Mouse (Mus musculus): Measurements from ENCODE around the gene Ap3b1.

Gene Ap3b1

DNA sequence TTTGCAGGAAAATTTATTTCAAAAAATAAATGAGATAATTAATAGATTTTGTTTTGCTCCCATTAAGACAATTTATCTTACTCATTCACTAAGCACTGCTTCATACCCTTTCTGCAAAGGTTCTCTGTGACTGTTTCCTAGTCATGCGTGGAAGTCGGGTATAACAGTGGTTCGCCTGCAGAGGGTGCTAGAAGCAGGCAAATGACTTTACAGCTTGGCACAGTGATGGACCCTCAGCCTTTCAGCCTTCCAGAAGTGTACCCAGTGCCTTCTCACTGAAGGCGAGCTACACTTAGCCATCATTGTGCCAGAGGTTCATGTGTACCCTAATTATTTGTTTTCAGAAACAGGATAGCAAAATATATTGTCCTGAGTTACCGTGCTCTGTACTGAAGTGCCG, 92.5 kb downstream of the Ap3b1 start:
- peak; percentile 71 for DNase-seq (ENCODE audit: low read depth, low spot score)

DNA sequence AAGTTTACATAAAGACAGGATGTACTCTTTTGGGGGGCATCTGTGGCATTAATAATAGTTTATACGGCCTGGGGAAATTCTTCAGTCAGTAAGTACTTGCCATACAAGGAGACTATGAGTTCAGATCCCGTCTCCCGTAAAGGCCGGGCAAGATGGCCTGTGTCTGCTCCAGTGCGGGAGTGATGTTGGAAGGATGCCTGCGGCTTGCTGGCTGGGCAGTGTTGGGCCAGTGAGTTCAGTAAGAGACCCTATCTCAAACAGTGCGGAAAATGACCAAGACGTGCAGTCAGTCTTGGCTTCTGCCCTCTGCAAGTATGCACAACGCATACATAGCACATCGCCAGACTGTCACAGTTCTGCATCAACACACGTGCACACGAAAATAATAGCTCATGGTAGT, 95.4 kb downstream of the Ap3b1 start:
- no peak for DNase-seq (ENCODE audit: low read depth, low spot score)

DNA sequence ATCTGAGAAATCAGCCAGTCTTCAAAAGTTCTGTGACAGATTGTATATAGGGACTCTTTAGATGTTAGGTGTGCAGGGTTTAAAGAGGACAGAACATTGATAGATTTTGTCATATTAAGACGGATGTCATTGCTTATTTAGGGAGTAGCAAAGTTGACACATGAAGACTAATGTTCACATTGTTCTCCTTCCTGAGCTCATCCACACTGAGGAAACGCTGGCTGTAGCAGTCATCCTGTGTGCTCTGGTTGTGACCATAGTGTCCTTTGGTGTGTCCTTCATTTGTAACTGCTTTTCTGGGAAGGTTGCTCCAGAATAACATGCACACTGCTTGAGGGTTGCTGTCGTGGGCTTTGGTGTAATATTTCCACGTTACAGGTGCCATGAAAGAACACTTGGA, 100.4 kb downstream of the Ap3b1 start:
- DNase-seq (ENCODE audit: low read depth, low spot score) = no peak

DNA sequence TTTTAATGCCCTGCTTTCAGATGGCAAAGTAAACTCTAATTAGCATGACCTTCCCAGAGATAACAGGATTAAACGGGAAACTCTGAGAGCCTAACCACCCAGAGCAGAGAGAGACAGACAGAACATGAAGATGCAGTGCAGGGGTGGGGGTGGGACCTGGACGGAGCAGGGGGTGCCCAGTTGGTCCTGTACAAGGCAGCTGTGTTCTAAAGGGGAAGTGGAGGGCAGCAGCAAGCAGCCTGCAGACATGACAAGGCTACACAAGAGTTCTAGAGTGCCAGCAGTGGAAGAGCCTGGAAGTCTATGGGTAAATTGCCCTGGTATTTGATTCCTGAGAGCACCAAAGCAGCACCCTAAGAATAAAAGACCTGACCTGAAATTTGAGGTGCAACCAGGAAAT, 105.5 kb downstream of the Ap3b1 start:
- DNase-seq (ENCODE audit: low read depth, low spot score) = no peak

DNA sequence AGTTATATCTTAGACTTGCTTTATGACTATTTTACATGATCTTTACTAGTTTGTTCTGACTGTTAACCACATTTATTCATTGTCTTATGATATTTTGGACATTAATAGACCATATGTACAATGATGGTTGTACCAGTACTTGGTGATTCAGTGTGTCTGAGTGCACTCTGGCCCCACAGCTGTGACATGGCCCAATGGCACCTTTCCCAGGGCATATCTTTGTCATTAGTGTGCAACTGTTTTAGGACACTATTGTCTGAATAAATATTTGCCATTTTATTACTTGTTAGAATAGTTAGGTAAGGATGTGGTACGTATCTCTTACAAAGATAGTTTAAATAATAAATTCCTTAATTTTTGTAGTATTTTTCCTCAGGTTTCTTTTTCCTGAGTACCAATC, 109.8 kb downstream of the Ap3b1 start:
- no peak for DNase-seq (ENCODE audit: low read depth, low spot score)

DNA sequence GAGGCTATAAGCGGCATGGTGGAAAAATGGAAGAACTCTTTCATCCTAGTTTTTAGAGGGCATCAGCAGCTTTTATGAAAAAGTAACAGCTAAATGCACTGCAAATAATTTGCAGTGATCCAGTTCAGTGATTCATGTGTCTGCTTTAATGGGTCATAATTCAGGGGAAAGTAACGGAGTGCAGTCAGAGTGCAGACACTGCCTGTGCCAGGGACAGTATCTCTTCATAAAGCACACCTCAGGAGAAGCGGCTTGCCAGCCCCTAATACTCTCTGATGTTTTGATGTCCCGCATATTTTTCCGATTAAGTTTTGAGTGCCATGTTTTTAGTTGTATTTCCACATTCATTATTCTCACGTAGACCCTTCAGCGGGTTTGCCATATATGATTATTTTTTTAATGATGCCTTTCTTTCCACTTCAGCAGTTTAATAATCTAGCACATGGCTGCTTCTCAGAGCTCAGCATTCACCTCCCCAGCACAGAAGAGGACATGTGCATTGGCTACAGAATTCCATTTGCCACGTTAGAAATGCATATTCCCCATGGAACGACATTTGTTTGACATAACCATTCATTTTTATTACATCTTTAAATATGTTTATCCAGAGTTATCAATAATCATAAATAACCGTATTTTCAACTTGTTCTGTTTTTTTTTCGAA, 112.4 kb downstream of the Ap3b1 start:
- no peak for DNase-seq (ENCODE audit: low read depth, low spot score)

DNA sequence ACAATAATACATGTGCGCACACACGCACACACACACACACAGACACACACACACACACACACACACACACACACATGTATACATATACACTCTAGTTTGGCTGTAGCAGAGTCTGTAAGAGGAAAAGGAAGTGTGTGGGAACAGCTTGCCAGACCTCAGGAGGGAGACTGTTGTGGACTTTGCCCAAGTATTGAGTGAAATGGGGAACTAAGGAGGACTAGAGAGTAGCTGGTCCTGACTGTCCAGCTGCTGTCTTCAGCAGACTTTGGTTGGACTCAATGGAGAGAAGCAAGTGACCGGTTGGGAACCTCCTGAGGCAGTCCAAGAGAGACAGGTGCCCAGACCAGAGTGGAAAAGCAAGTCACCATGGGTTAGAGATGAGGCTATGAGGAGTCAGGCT, 117.4 kb downstream of the Ap3b1 start:
- no peak for DNase-seq (ENCODE audit: low read depth, low spot score)

DNA sequence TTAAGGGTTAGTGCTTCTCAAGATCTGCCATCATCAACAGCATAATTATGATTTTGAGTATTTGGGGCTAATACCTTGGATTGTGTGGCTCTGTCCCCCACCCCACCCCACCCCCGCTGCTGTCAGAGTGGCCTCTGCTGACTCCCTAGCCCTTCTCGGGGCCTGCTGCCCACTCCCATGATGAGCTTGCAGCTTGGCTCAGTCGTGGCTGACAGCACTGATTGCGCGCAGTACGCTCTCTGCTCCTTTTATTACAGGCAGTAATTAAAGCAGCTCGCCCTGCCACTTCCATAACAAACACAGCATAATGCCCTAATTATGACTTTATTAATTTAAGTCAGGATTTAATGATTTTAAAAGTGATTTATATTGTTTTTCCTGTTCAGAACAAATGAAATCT, 121.5 kb downstream of the Ap3b1 start:
- DNase-seq (ENCODE audit: low read depth, low spot score) = no peak

DNA sequence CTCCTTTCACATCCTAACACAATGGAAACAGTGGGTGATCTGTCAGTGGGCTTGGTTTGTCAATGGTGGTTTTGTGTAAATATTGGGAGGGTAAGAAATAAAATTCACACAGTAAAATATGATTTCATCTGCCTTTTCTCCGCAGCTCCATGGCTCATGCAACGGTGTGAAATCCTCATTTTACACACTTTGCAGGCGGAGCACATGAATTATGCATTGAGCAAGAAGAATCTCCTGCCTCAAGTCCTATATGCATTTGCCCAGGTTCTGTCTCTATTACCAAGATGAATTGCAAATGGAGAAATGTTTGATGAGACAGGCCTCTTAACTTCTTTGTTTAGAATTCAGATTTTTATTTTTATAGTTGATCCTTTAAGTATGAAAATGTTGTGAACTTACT, 131.9 kb downstream of the Ap3b1 start:
- peak; percentile 43 for DNase-seq (ENCODE audit: low read depth, low spot score)

DNA sequence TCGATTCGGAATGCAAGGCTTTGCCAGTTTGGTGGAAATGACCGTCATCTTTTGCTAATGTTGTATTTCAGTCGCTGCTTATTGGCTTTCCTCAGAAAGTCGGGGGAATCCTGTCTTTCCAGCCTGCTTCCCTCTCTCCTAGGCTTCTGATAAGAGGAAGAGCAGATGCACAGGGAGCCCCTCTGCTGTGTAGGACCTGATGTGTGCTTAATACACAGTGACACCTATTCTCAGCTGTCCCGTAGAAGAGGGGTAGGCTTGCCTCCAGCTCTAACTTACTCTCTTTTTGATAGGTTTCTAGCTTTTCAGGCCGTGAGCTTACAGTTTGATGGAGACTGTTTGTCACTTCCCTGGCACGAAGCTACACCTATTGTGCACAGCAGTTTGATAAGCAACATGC, 132.4 kb downstream of the Ap3b1 start:
- no peak for DNase-seq (ENCODE audit: low read depth, low spot score)

DNA sequence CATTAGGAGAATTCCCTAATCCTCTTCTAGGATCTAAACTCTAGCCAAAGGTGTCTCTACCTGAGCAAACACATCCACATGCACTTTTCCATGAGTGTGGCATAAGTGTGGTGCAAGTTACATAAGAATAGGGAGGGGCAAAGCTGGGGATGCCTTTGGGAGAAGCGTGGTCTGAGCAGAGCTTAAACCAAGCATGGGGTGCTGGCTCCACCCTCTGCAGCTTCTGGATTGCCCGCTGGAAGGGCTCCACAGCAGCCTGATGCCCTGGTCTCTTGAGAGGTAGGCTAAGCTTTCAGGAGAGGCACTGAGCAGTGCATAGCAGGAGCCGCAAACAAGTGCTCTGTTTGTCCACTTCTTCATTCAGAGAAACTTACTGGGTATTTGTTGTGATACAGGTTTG, 138.8 kb downstream of the Ap3b1 start:
- no peak for DNase-seq (ENCODE audit: low read depth, low spot score)

DNA sequence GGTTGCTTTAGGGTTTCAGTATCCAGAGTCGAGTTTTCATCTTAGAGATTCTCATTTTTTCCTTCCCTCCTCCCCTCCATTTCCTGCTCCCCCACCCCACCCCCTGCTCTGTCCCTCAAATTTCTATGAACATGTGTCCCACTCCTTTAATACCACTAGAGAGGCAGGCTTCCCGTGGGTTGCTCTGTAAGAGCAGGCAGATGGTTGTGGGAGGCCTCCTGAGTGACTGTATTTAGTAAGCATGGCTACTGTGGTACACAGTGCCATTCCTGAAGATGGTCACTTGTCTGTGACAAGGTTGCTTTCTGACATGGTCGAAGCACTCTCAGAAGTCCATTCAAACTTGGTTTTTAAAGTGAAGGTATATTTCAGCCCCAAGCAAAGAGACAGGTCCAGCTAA, 147.7 kb downstream of the Ap3b1 start:
- DNase-seq (ENCODE audit: low read depth, low spot score) = peak; percentile 81

DNA sequence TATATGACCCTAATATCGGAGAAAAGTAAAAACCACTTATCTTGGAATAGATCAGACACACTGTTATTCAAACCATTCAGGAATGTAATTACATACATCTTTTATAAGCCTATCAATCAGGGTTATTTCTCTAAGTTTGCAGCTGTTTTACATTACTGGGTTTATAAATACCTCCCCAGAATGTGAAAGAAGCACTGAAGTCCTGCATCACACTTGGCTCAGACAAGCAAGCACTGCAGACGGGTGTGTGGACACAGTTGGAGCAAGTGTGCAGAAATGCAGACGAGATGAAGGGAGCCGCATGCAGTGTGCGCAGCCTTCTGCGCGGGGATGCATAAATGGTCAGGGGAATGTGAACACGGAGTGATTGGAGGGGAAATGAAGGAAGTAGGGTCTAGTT, 149.6 kb downstream of the Ap3b1 start:
- DNase-seq (ENCODE audit: low read depth, low spot score) = no peak

DNA sequence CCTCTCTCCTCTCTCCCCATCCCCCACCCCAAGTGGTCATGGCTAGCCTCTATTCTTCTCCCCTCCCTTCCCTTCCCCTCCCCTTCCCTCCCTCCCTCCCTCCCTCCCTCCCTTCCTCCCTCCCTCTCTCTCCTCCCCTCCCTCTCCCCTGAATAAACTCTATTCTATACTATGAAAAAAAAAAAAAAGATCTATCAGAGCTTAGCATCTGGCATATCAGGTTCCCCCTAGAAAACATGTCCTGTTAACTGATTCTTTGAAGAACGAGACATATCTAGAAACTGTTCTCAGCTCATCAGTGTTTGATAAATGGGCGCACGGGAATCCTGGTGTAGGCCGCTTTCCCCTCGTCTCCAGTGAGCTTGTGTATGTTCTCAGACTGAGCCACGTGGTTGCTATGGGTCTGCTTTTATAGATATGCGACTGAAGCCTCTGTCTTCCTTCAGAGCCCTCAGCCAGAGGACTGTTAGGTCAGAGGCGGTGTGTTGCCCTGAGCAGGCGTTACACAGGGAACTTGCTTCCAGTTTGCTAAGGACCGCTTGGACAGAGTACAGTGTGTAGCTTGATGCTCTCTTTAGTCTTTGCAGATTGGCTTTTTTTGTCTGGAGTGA, 154.5 kb downstream of the Ap3b1 start:
- no peak for DNase-seq (ENCODE audit: low read depth, low spot score)

DNA sequence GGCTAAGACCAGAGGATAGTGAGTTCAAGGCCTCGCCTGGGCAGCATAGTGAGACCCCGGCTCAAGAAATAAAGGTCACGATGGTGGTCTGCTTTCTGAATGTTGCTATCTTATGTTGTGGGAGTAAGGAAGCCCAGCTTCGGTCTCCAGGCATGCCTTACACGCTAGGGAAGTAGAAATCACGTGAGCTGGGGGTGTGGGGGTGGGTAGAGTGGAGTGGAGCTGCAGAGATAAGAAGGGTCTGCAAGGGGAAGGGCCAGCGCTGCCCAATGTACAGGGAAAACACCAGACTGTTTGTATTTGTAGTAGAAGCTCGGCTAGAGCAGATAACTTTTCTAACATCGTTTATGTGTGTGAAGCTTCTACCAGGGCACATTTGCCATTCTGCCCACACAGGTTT, 155.1 kb downstream of the Ap3b1 start:
- DNase-seq (ENCODE audit: low read depth, low spot score) = no peak

DNA sequence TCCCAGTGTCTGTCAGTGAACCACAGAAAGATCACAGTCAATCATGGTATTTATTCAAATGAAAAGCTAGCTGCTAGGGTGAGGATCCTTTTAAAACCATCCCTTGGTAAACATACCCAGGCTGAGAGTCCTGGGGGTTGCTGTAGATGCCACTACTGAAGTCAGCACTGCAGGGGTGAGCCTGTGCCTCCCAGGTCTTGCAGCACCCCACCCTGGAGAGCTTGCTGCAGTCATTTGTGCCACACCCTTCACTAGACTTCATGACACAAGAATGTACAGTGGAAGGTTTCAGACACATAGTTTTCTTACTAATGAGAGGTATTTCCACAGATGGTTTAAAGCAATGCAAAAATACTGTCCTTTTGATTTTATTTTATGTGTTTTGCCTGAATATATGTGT, 156.2 kb downstream of the Ap3b1 start:
- DNase-seq (ENCODE audit: low read depth, low spot score) = no peak

DNA sequence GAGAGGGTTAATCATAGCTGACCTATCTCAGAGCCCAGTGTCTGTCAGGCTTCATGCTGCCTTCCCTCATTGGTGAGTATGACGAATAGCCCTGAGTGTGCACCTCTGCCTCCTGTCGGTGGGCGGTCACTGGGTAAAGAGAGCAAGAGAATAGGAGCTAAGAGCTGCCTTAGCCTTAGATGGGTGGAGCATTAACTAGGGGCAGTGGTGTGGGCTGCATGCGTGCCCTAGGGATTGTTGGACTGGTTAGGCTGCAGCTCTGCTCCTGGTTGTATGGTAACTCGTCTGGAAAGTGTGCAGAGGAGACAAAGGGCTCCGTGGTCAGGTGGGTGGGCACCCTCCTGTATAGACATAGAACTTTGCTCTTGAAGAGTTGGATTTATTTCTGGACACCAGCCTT, 157.8 kb downstream of the Ap3b1 start:
- DNase-seq (ENCODE audit: low read depth, low spot score) = no peak

DNA sequence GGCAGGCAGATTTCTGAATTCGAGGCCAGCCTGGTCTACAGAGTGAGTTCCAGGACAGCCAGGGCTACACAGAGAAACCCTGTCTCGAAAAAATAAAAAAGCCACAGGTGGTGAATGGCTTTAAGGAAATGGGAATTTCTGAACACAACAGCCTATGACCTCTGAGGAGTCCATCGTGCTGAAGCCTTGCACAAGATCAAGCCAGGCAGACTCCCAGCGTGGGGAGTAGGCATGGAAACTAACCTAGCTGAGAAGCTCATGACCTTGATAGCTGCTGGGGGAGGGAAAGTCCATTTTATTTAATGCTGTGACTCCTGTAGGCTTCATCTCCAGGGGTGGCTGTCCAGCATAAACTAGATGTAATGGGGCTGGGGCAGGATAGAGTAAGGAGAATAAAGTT, 159.4 kb downstream of the Ap3b1 start:
- no peak for DNase-seq (ENCODE audit: low read depth, low spot score)

DNA sequence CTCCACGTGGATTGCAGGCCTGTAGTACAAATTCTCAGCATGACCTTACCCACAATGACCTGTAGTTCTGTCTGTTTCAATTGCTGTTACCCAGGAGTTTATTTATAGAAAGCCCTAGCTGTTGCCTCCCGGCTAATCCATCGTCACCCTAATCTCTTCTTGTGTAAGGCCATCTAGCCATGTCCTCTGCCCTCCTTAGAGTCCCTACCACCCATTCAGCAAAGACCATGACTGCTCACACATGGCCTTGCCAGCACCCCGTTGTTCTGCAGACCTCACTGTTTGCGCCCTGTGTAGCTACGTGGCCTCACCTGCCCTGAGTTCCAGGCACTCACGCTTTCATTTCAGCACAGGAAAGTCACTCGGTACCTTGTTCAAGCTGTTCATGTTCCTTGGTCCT, 160.5 kb downstream of the Ap3b1 start:
- DNase-seq (ENCODE audit: low read depth, low spot score) = no peak

DNA sequence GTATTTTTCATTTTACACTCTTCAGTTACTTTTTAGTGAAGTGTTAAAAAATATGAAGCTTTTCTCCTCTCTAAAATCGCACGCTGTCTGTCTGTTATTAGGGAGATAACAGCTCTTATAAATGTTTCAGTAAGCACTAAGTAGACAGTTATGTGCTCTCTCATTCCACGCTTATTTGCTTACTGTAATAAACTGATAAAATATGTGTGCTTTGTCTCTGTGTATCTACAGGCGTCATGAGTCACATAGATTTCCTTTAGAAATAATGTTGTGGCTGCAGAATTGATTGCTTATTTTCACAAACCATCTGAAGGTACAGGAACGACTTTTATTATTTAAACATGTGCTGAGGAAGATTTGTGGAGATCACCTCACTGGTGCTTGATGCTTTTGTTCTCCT, 164.5 kb downstream of the Ap3b1 start:
- no peak for DNase-seq (ENCODE audit: low read depth, low spot score)

DNA sequence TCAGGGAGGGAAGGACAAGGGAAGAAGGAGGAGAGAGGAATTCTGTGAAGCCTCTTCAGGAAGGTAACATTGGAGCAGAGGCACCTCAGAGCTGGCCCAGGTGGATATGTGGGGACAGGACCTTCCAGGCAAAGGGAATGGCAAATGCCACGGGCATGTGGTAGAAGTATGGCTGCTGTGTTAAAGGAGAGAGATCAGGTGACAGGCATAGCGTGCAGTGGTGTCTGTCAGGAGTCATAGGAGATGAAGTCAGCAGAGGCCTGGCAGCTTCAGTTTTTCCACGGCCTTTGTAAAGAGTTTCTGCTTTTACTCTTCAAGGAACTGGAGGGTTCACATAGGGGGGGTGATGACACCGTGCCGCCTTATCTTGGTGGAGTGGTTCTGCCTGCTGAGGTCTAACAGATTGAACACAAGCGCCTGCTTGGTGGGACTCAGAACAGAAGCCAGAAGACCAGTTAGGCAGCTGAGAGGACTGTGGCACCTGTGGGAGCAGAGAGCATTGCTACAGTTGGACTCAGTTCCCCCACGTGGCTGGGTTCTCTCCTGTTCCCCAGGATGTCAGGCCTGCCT, 166.0 kb downstream of the Ap3b1 start:
- no peak for DNase-seq (ENCODE audit: low read depth, low spot score)

DNA sequence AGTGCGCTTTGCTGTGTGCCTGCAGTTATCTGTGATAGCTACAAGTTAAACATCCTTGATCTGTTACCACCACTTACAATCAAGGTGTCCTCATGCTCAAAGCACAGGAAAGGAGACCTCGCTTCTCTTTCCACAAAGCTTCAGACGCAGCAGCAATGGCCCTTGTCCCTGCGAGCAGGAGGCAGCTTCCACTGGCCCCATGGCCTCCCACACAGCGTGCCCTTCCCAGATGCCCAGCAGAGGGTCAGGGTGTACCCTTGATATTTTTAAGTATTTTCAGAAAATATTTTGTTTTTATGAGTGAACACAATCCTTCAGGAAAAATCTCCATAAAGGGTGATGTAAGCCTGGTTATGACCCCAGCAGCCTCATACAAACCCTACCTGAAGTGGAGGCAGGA, 170.4 kb downstream of the Ap3b1 start:
- no peak for DNase-seq (ENCODE audit: low read depth, low spot score)

DNA sequence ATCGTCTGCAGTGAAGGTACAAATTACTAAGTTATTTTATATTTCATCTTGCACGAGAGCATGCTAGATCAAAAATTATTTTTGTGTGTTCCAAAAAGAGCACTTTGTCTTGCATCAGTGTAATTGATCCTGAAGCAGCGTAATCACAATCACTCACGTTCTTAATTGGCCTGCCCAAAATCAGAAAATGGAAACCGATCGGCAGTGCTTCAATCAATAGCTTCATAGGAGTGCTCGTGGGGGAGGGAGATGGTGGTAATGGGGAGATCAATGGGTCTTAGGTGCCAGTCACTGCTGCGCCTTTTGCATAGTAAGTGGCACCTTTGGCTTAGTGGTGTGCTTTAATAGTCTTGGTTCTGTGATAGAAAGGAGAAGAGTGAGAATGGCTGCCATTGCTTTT, 174.8 kb downstream of the Ap3b1 start:
- no peak for DNase-seq (ENCODE audit: low read depth, low spot score)

DNA sequence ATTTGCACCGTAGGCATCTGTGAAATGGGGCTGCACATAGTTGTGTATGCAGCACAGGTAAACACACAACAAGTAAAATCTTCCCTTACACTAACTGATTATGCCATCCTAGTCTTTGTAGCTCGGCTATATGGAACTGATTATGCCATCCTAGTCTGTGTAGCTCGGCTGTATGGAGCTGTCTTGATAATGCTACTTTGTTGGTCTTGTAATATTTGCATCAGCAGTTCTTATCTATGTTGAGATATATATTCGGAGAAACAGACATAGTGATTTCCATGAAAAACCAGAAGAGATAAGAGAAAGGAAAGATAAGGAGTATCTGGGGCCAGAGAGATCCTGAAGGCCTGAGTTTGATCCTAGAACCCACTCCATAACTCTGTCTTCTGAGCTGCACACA, 178.6 kb downstream of the Ap3b1 start:
- DNase-seq (ENCODE audit: low read depth, low spot score) = no peak

All from brain, adult 2 months (tissue).